Mouse (Mus musculus): Measurements from ENCODE around the gene Fn1.

Gene Fn1

GRCm38 (mm10) chr1:71650741-71651140 lies 2.3 kb downstream of the Fn1 start:
- DNase-seq (ENCODE audit: low read depth, low spot score), result peak; percentile 35

DNA sequence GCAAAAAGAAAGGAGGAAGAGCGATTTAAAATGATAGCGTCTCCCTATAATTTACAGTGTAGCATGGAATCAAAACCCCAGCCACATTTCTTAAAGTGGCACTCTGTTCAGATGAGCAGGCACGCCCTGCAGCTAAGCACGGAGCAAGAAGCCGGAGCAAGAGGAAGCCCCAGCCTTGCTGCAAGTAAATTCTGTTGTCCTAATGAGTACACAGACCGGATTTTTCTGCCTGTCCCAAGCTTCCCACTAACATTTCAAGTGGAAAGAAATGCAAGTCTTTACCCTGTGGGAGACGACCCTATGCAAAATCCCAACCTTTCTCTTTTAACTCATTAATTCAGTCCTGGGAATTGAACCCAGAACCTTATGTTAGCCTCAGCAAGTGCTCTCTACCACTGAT lies 4.8 kb downstream of the Fn1 start:
- DNase-seq (ENCODE audit: low read depth, low spot score), result peak; percentile 7

DNA sequence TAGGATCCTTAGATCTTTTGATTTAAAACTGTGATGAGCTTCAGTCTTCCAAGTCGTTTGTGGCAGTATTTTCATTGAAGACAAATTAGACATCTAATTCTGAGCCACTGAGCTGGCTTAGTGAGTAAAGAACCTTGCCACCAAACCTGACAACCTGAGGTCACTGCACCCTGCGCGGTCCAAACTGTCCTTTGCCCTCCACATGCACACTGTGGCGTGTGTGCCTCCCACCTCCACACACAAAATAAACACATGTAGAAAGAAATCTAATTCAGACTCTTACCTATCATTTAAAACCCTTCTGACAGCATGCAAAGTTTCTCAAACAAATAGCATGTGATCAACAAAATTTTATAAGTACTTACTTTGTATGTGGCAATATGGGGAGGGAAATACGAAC lies 6.2 kb downstream of the Fn1 start:
- no peak for DNase-seq (ENCODE audit: low read depth, low spot score)

DNA sequence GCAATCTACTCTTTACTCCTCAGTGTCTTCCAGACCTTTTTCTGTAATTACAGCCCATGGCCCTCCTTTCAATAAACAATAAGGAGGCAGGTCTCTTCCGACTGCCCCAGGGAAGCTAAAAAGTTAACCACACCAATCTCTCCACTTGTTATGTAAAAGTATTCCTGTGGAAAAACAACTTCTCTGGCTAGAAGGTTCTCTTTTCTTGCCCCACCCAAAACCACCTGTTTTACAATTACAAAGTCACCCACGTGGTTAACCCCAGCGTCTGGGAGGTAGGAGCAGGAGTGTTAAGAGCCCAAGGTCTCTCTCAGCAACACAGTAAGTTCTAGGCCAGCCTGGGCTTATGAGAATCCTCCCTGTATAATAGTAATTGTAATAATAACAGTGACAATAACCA lies 7.0 kb downstream of the Fn1 start:
- peak; percentile 4 for DNase-seq (ENCODE audit: low read depth, low spot score)

DNA sequence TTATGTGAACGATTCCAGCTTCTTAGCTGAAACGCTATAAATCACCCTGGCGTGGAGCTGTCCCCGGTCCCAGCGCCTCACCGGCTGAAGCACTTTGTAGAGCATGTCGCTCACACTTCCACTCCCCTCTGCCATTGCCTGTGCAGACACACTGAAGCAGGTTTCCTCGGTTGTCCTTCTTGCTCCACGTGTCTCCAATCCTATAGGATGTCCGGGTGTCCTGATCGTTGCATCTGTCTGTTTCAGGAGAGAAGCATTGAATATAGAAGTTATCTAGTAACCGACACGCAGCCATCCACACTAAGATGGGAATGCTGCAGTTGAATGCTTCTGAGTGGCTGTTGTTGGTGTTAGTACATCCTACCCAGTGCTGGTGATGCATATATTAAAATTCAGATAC lies 7.5 kb downstream of the Fn1 start:
- no peak for DNase-seq (ENCODE audit: low read depth, low spot score)

DNA sequence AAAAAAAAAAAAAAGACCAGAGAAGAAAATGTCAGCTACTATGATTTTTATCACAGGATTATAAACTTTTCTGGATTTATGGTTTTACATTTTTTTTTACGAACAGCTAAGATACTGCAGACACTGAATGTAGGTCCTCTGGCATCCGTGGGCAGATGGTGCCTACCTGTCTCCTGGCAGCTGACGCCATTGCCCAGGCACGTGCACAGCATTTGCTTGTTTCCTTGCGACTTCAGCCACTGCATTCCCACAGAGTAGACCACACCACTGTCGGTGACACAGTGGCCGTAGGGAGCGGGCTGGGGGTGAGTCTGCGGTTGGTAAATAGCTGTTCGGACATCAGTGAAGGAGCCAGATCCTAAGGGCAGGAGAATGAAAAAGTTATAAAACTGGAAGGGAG lies 10.2 kb downstream of the Fn1 start:
- no peak for DNase-seq (ENCODE audit: low read depth, low spot score)

DNA sequence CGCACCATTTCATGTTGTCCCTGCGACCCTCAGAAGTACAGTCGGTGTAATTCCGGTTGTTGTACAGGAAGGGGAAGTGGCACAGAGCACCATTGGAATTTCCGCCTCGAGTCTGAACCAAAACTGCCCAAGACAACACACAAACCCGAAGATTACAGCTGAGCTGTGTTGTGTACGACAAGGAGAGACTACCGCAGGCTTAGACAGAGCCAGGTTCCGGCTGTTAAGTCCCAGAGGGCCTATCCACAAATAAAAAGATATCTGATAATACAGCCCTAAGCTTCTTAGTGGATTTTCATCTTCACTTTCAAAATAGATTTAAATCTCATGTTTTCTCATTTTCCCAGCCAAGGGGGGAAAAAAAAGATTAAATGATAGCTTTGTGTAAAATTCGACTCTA lies 11.8 kb downstream of the Fn1 start:
- no peak for DNase-seq (ENCODE audit: low read depth, low spot score)

DNA sequence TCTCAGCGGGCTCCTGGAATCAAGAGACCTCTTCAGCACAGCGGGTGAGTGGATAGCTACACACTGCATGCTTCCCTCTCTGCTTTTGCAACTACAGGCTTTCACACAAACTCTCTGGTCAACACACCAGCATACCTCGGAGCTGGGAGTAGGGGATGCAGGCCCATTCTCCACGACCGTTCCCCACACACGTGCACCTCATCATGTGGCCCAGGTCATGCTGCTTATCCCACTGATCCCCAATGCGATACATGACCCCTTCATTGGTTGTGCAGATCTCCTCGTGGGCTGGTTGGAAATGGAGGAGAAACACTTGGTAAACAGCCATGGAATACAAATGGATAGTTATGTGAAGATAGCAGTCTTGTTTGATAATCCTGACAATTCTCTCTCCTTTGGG lies 12.8 kb downstream of the Fn1 start:
- no peak for DNase-seq (ENCODE audit: low read depth, low spot score)

- no peak for DNase-seq (ENCODE audit: low read depth, low spot score)
Observed at GRCm38 (mm10) chr1:71636665-71637064, 16.3 kb downstream of the Fn1 start.

DNA sequence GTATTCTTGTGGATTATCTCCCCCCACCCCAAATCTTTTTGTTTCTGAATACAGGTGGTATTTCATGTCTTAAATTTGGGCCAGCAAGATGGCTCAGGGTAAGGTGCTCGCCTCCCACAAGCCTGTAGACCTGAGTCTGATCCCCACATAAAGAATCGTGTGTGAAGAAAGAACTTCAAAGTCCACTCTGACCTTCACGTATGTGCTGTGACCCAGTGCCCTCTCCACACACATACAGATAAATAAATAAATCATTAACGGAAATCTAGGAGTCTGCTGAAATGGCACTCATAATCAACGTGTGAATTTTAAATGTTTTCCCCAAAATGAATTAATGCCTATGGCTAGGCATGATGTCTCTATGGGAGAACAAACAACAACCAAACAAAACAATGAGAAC lies 16.9 kb downstream of the Fn1 start:
- DNase-seq (ENCODE audit: low read depth, low spot score), result no peak

DNA sequence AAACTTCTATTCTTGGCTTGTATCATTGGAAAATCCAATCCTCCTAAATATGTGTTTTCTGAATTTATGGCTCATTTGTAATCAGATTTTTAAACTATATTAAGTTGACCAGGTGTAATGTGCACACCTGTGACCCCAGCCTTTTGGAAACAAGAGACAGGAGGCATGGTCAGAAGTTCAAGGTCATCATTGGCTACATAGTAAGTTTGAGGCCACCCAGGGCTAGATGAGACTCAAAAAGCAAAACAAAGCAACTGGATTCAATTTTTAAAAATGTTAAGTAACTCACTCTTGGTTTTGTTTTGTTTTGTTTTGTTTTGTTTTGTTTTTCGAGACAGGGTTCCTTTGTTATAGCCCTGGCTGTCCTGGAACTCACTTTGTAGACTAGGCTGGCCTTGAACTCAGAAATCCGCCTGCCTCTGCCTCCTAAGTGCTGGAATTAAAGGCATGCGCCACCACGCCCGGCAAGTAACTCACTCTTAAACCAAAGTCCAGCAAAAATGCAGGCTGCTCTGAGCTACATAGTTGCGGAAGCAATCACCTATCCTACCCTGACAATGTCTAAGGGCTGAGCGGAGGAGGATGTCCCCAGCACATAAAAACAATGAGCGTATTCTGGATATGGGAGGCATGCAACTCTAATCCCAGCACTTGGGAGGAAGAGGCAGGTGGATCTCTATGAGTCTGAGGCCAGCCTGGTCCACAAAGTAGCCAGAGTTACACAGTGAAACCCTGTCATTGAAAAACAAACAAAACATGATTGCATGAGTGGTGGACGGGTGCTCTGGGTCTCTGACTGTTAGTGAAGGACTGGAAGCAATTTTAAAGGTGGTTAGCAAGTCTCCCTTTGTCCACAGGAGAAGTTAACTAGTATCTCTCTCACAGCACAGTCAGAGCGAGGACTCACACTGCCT lies 17.6 kb downstream of the Fn1 start:
- no peak for DNase-seq (ENCODE audit: low read depth, low spot score)

- no peak for DNase-seq (ENCODE audit: low read depth, low spot score)
Observed at GRCm38 (mm10) chr1:71634471-71634981, 18.5 kb downstream of the Fn1 start.

DNA sequence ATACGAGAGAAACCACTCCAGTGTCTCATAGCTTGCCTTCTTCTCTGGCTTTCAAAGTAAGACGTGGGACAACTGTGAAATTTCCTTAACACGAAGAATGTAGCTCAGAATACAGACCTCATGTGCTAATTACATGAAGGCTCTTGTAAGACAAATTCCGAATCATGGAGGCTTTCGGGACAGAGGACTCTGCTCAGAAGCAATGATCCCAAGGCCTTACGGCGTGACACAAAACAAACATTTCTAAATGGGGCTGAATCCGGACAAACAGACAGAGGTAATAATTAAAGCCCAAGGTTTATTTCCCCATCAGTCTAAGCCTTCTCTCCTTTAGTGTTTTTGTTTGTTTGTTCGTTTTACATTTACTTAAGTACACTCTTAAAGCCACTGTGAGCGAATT lies 20.6 kb downstream of the Fn1 start:
- DNase-seq (ENCODE audit: low read depth, low spot score), result no peak

DNA sequence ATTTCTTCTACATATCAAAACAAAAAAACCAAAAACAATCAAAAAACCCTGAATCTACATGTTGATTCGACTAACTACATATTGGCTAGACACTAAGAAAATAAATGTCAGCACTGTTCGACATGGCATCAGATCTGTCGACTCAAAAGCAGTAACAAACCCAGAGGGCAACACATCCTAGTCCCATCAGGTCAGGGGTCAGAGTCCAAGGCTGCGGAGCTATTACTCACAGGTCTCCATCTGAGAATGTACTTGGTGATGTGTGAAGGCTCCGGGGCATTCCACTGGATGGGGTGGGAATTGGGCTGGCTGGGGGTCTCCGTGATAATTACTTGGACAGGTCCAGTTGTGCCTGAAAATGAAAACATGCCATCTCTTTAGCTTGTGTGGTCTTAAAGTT lies 21.2 kb downstream of the Fn1 start:
- no peak for DNase-seq (ENCODE audit: low read depth, low spot score)

DNA sequence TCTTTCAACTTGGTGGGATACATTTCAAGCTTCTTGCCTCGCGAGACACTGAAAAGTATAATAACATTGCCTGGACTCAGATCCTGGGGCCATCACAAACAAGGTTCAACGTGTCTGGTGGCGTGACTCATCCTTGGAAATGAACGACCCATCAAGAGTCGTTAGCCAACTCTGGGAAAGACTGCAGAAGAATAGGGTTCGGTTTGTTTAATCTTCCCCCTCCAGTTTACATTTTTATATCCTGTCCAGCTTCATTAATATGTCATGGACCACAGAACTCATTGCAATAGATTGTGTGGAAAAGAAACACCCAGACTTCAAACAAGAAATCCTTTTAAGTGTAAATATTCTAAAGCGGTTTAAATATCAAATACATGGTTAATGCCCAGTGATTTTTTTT lies 22.8 kb downstream of the Fn1 start:
- DNase-seq (ENCODE audit: low read depth, low spot score), result no peak

DNA sequence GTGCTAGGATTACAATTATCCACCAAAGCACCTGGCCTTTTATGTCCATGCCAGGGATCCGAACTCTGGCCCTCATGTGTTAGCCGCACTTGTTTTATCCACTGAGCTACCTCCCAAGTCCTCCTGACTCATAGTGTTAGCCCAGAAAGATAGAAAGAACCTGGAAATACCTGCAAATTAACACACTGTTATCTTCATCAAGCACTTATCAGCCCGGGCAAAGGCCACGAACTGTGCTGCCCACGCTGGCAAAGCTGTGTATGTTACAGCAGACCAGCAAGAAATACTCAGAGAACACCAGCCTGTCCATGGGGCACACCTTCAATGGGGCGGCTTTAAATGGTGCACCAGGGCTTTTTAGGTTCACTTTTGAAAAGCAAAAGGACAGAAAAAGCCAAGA lies 29.4 kb downstream of the Fn1 start:
- no peak for DNase-seq (ENCODE audit: low read depth, low spot score)

DNA sequence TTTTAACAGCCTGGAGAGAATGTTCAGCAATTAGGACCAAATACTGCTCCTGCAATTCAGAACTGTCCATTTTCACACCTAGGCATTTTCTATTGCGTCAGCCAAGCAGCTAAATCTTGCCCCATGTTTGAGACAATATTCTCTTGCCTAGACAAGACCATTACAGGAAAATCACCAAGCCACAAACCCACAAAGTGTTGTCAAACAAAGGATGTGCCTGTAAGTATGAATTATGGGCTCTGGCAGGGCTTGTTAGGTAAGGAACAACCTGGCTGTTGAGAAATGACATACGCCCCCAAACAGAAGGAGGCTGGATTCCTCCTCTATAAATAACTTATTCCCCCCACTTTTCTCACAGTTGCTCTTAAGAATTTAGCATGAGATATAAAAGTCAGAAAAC lies 31.5 kb downstream of the Fn1 start:
- no peak for DNase-seq (ENCODE audit: low read depth, low spot score)

DNA sequence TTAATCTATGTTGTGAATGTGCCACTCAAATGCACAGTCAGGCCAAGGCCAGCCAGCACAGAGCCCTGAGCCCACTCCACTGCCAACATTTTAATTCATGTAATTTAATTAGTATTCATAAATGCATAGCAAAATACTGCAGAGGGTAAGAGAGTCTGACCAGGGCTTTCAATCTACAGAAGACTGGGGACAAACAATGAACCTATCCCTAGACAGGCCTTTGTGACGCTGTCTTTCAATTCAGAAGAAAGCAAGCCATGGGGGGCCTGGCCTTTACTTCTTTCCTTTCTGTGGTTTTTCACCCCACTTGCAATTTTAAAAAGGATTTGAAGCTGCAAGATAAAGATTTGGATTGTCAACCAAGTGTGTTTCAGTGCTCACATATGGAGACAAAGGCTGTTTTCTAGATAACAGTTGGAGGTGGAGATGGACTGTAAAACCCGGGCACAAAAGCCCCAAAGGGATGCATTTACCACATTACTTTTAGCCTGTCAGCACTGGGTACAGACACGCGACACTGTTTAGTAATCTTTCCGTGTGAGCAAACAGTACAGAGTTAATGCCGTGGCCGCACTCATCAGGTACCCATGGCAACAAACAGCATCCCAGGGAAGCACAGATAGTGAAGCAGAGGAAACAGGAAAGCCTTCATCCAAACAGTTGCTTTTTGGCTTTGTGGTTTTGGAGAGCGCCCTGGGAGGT lies 38.3 kb downstream of the Fn1 start:
- no peak for DNase-seq (ENCODE audit: low read depth, low spot score)

GRCm38 (mm10) chr1:71612256-71612655 lies 40.7 kb downstream of the Fn1 start:
- no peak for DNase-seq (ENCODE audit: low read depth, low spot score)

DNA sequence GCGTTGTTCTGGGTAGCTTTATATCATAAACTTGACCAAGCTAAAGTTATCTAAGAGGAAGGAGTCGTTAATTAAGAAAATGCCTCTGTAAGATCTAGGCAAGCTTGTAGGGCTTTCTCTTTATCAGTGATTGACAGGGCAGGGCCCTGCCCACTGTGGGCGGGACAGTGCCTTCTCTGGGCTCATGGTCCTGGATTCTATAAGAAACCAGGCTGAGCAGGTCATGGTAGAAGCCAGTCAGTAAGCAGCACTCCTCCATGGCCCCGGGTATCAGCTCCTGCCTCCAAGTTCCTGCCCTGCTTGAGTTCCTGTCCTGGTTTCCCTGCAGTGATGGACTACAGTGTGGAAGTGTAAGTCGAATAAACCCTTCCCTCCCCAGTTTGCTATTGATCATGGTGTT lies 43.1 kb downstream of the Fn1 start:
- no peak for DNase-seq (ENCODE audit: low read depth, low spot score)

- DNase-seq (ENCODE audit: low read depth, low spot score), result no peak
Observed at GRCm38 (mm10) chr1:71609057-71609775, 43.8 kb downstream of the Fn1 start.

DNA sequence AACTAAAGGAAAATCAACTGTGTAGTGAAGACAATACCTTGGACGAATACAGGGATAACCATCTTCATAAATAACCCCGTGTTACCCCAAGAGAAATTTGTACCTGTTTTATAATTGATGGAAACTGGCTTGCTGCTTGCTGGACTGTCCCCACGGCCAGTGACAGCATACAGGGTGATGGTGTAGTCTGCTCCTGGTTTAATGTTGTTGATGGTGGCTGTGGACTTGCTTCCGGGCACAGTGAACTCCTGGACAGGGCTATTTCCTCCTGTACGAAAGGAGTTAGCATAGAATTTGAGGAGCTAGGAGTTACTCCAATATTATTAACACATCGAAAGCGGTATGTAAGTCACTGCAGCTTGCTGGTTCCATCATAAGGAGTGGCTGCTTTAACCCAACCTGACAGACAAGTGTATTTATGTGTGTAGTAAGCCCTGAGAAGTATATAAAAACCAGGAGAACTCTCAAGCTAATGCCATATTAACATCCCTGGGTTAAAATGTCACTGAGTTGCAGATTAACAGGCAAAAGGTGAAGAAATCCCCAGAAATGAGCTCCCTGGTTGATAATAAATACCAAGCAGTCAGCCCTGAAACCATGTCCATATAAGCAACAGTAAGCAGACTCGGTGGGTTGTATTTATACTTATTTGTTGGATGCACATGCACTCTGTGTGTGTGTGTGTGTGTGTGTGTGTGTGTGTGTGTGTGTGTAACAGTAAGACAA lies 46.2 kb downstream of the Fn1 start:
- no peak for DNase-seq (ENCODE audit: low read depth, low spot score)

All from 3T3-L1 (cell line).